Mouse (Mus musculus) cerebellum, adult 2 months (tissue): ENCODE measurements around the gene Uqcrq.

ENCODE experiments used
- CTCF ChIP-seq: fragments of 200-500 bp; IDR thresholded peaks from 2 replicates; pipeline ENCODE4 v1.5.1; 2011; ENCODE audit warnings: low read depth, mild to moderate bottlenecking, control low read depth, low read length, moderate library complexity, borderline replicate concordance; ENCODE audit not compliant: insufficient read depth
- POLR2A ChIP-seq: fragments of 200-500 bp; IDR thresholded peaks from 2 replicates; pipeline ENCODE4 v1.6.1; 2011; ENCODE audit warnings: low read length, control low read depth, borderline replicate concordance; ENCODE audit not compliant: insufficient read depth

DNA sequence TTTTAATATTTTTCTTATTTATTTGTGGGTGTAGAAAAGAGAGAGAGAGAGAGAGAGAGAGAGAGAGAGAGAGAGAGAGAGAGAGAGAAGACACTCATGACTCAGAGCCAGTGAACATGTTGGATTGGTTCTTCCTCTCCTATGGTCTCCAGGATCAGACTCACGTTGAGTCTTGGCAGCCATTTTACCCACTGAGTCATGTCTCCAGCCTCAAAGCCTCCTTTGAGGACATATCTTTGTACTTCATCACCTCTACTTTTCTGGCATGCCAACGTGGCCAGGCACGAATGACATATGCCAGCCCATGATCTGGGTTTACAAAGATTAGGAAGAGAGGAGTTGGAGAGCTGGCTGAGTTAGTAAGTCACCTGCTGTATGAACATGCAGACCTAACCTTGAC lies 29.6 kb upstream of the Uqcrq start:
- TF ChIP-seq CTCF: no peak
- TF ChIP-seq POLR2A: no peak
